In genomic region chr17:64492614-64493269, GRCm38 (mm10) we compare ENCODE assay signal across 9 mouse cellular contexts.
DNase-seq lines count a peak whose midpoint lies in the region; ATAC-seq lines count a peak whose summit lies in the region.
"Had no signal": no experiment of that assay in that cellular context is flagged by ENCODE, and none has a peak within 500 bp of the region (broad histone marks: within the 10 kb centered on the region; RNA-seq: fewer than 3 reads in every experiment).

No protein-coding gene starts in this region.

- no peaks in the 10 kb centered on the region for H3K4me1 ChIP-seq in hindbrain, embryonic 15.5 days (replicated peaks)
- no peaks in the 10 kb centered on the region for H3K4me1 ChIP-seq in hindbrain, embryonic 14.5 days (replicated peaks; ENCODE audit: control insufficient read depth, insufficient read depth, low read length)
- H3K4me1 ChIP-seq in forebrain, embryonic 10.5 days, result peaks cover 4% of the 10 kb centered on the region; the same call in 1 of the 2 replicates
- H3K4me1 ChIP-seq: limb, embryonic 15.5 days had no signal

- no peak for DNase-seq in hindbrain, embryonic 14.5 days (ENCODE audit: low spot score)
- peak; percentile 75 for DNase-seq in B cell, adult 2 months
- peak; percentile 79 for DNase-seq in ZHBTc4 (ENCODE audit: low read depth, low spot score)
- DNase-seq in heart, postnatal 4 days, result peak; percentile 33
- no peak for DNase-seq in urinary bladder, adult 2 months (ENCODE audit: low spot score)
- DNase-seq in forebrain, embryonic 10.5 days (ENCODE audit: extremely low spot score, low spot score), result no peak

- H3K4me3 ChIP-seq in hindbrain, embryonic 15.5 days, result no peak overlapping the region
- H3K4me3 ChIP-seq in hindbrain, embryonic 14.5 days (replicated peaks; ENCODE audit: low read length), result no peak overlapping the region
- H3K4me3 ChIP-seq in forebrain, embryonic 10.5 days, result no peak overlapping the region
- H3K4me3 ChIP-seq: limb, embryonic 15.5 days had no signal

- no peak overlapping the region for H3K27ac ChIP-seq in hindbrain, embryonic 15.5 days (replicated peaks)
- no peak overlapping the region for H3K27ac ChIP-seq in hindbrain, embryonic 14.5 days
- no peak overlapping the region for H3K27ac ChIP-seq in forebrain, embryonic 10.5 days
- H3K27ac ChIP-seq: limb, embryonic 15.5 days had no signal

- 41% methylated on average over 9 of the region's 9 CpGs for WGBS in hindbrain, embryonic 15.5 days
- WGBS in hindbrain, embryonic 14.5 days, result 59% methylated on average over 7 of the region's 9 CpGs
- WGBS in forebrain, embryonic 10.5 days, result 50% methylated on average over 7 of the region's 9 CpGs

- no peak overlapping the region for H3K9ac ChIP-seq in hindbrain, embryonic 15.5 days
- H3K9ac ChIP-seq in hindbrain, embryonic 14.5 days, result no peak overlapping the region
- H3K9ac ChIP-seq: limb, embryonic 15.5 days had no signal

- H3K4me2 ChIP-seq in hindbrain, embryonic 15.5 days, result no peak overlapping the region
- no peak overlapping the region for H3K4me2 ChIP-seq in hindbrain, embryonic 14.5 days (replicated peaks)
- H3K4me2 ChIP-seq: limb, embryonic 15.5 days had no signal

- H3K9me3 ChIP-seq in hindbrain, embryonic 15.5 days, result no peaks in the 10 kb centered on the region
- H3K9me3 ChIP-seq in hindbrain, embryonic 14.5 days (ENCODE audit: control insufficient read depth, low read length), result no peaks in the 10 kb centered on the region
- H3K9me3 ChIP-seq in forebrain, embryonic 10.5 days, result no peaks in the 10 kb centered on the region
- H3K9me3 ChIP-seq: limb, embryonic 15.5 days had no signal

- H3K27me3 ChIP-seq in hindbrain, embryonic 15.5 days, result no peaks in the 10 kb centered on the region
- no peaks in the 10 kb centered on the region for H3K27me3 ChIP-seq in hindbrain, embryonic 14.5 days (ENCODE audit: control insufficient read depth, insufficient read depth, low read length)
- no peaks in the 10 kb centered on the region for H3K27me3 ChIP-seq in forebrain, embryonic 10.5 days (ENCODE audit: poor library complexity, severe bottlenecking)
- H3K27me3 ChIP-seq: limb, embryonic 15.5 days had no signal

- ATAC-seq in hindbrain, embryonic 15.5 days (ENCODE audit: low FRiP score, low read depth), result 0 out of 2 replicates have a peak, but pooled peaks have one; percentile 54
- no peak for ATAC-seq in hindbrain, embryonic 14.5 days (ENCODE audit: low FRiP score)
- 0 out of 2 replicates have a peak, but pooled peaks have one; percentile 23 for ATAC-seq in neutrophil, adult 5-6 weeks (ENCODE audit: extremely low read depth, insufficient number of reproducible peaks, low FRiP score, poor library complexity, severe bottlenecking)

- H3K36me3 ChIP-seq in hindbrain, embryonic 15.5 days, result no peaks in the 10 kb centered on the region
- no peaks in the 10 kb centered on the region for H3K36me3 ChIP-seq in hindbrain, embryonic 14.5 days (replicated peaks; ENCODE audit: control insufficient read depth, insufficient read depth)
- H3K36me3 ChIP-seq in forebrain, embryonic 10.5 days (replicated peaks), result no peaks in the 10 kb centered on the region
- H3K36me3 ChIP-seq: limb, embryonic 15.5 days had no signal

Comparison
In these comparisons a context has a peak if more than half of its experiments do, and no peak if none do; other contexts are left out.
1. DNase-seq: peak in B cell, adult 2 months (2 of 2), ZHBTc4 (single experiment) and heart, postnatal 4 days (single experiment); none in hindbrain, embryonic 14.5 days (single experiment), urinary bladder, adult 2 months (single experiment) and forebrain, embryonic 10.5 days (single experiment).